Mouse (Mus musculus) MEL (cell line): Measurements from ENCODE around the gene Zfp536. TPM values are rescaled to one million over a fixed set of nuclear protein-coding genes. Genes with fewer than 3 reads are reported as not detected.

Source experiments
- DNase-seq: peaks from one replicate; pipeline ENCODE4 v3.0.0; 2011; ENCODE audit warnings: low read depth, low spot score
- H3K27ac ChIP-seq: 2 replicates; pipeline ENCODE4 v1.5.1; 2012; ENCODE audit warnings: low read depth, mild to moderate bottlenecking, control low read depth, low read length, moderate library complexity; ENCODE audit not compliant: control insufficient read depth
- H3K27me3 ChIP-seq, 2 experiments: fragments of 150-350 bp in 1 of 2; sonication (generic) in 1 of 2; 2 replicates each; pipeline ENCODE4 v1.6.1; 2012; ENCODE audit warnings: low read length in 2 of 2, mild to moderate bottlenecking in 2 of 2, improper control_type of control experiment in 1 of 2, moderate library complexity in 1 of 2; ENCODE audit not compliant: insufficient read depth in 2 of 2, control insufficient read depth in 1 of 2
- H3K36me3 ChIP-seq, 2 experiments: 2 replicates each; pipeline ENCODE4 v1.6.1; 2012 to 2014; ENCODE audit warnings: low read length in 2 of 2, improper control_type of control experiment in 1 of 2, inconsistent platforms in 1 of 2, mild to moderate bottlenecking in 1 of 2; ENCODE audit not compliant: insufficient read depth in 2 of 2, control insufficient read depth in 1 of 2
- H3K4me1 ChIP-seq, 2 experiments: fragments of 150-350 bp in 1 of 2; sonication (generic) in 1 of 2; 2 replicates each; pipeline ENCODE4 v1.6.1; 2012; ENCODE audit warnings: low read length in 2 of 2, improper control_type of control experiment in 1 of 2, mild to moderate bottlenecking in 1 of 2; ENCODE audit not compliant: insufficient read depth in 2 of 2, control insufficient read depth in 1 of 2
- H3K4me3 ChIP-seq, 2 experiments: fragments of 150-350 bp in 1 of 2; sonication (generic) in 1 of 2; 2 replicates each; pipeline ENCODE4 v1.5.1; 2012; ENCODE audit warnings: low read depth in 2 of 2, low read length in 2 of 2, mild to moderate bottlenecking in 2 of 2, moderate library complexity in 2 of 2, control low read depth in 1 of 2, improper control_type of control experiment in 1 of 2; ENCODE audit not compliant: control insufficient read depth in 1 of 2, insufficient read depth in 1 of 2
- H3K79me2 ChIP-seq: 2 replicates; pipeline ENCODE4 v1.6.1; 2012; ENCODE audit warnings: mild to moderate bottlenecking, low read length, moderate library complexity; ENCODE audit not compliant: control insufficient read depth, poor library complexity, insufficient read depth
- H3K9ac ChIP-seq: 2 replicates; pipeline ENCODE4 v1.6.1; 2012; ENCODE audit warnings: low read depth, mild to moderate bottlenecking, control low read depth, low read length, moderate library complexity; ENCODE audit not compliant: control insufficient read depth, poor library complexity, severe bottlenecking
- H3K9me3 ChIP-seq: fragments of 150-350 bp; sonication (generic); replicated peaks from 2 replicates; pipeline ENCODE4 v1.6.1; 2012; ENCODE audit warnings: mild to moderate bottlenecking, low read length, improper control_type of control experiment, moderate library complexity; ENCODE audit not compliant: insufficient read depth
- BHLHE40 ChIP-seq: IDR thresholded peaks from 2 replicates; pipeline ENCODE4 v1.6.1; 2012; ENCODE audit warnings: low read depth, mild to moderate bottlenecking, inconsistent platforms, low read length, improper control_type of control experiment, borderline replicate concordance
- CHD1 ChIP-seq: IDR thresholded peaks from 2 replicates; pipeline ENCODE4 v1.6.1; 2012; ENCODE audit warnings: low read depth, mild to moderate bottlenecking, inconsistent platforms, low read length, improper control_type of control experiment
- CHD2 ChIP-seq: IDR thresholded peaks from 2 replicates; pipeline ENCODE4 v1.6.1; 2011; ENCODE audit warnings: low read length, improper control_type of control experiment
- E2F4 ChIP-seq: IDR thresholded peaks from 2 replicates; pipeline ENCODE4 v1.6.1; 2011; ENCODE audit warnings: low read depth, low read length, improper control_type of control experiment, borderline replicate concordance
- ETS1 ChIP-seq: IDR thresholded peaks from 2 replicates; pipeline ENCODE4 v1.6.1; 2012; ENCODE audit warnings: low read depth, mild to moderate bottlenecking, inconsistent platforms, low read length, improper control_type of control experiment, moderate library complexity
- JUND ChIP-seq: IDR thresholded peaks from 2 replicates; pipeline ENCODE4 v1.6.1; 2011; ENCODE audit warnings: low read depth, mild to moderate bottlenecking, improper control_type of control experiment, low read length
- KAT2A ChIP-seq: conservative IDR thresholded peaks from 2 replicates; pipeline ENCODE4 v1.6.1; 2012; ENCODE audit warnings: low read depth, low read length, improper control_type of control experiment, inconsistent platforms
- MAFK ChIP-seq: IDR thresholded peaks from 2 replicates; pipeline ENCODE4 v1.6.1; 2011; ENCODE audit warnings: low read depth, mild to moderate bottlenecking, low read length, improper control_type of control experiment, borderline replicate concordance
- MAZ ChIP-seq: IDR thresholded peaks from 2 replicates; pipeline ENCODE4 v1.6.1; 2012; ENCODE audit warnings: low read depth, mild to moderate bottlenecking, inconsistent platforms, low read length, improper control_type of control experiment
- MEF2A ChIP-seq: IDR thresholded peaks from 2 replicates; pipeline ENCODE4 v1.6.1; 2014; ENCODE audit warnings: low read depth, mild to moderate bottlenecking, inconsistent platforms, low read length, improper control_type of control experiment; ENCODE audit not compliant: poor library complexity, insufficient replicate concordance, severe bottlenecking; ENCODE audit errors: extremely low read depth
- NELFE ChIP-seq: IDR thresholded peaks from 2 replicates; pipeline ENCODE4 v1.6.1; 2011; ENCODE audit warnings: low read depth, low read length, improper control_type of control experiment
- POLR2AphosphoS2 ChIP-seq: IDR thresholded peaks from 2 replicates; pipeline ENCODE4 v1.6.1; 2011; ENCODE audit warnings: low read length, improper control_type of control experiment
- POLR2AphosphoS5 ChIP-seq: IDR thresholded peaks from 2 replicates; pipeline ENCODE4 v1.6.1; 2012; ENCODE audit warnings: low read depth, borderline replicate concordance, mild to moderate bottlenecking, inconsistent platforms, low read length, moderate library complexity, mixed read lengths
- RAD21 ChIP-seq: IDR thresholded peaks from 2 replicates; pipeline ENCODE4 v1.6.1; 2011; ENCODE audit warnings: mild to moderate bottlenecking, low read depth, low read length, improper control_type of control experiment
- RCOR1 ChIP-seq: IDR thresholded peaks from 2 replicates; pipeline ENCODE4 v1.6.1; 2012; ENCODE audit warnings: low read depth, mild to moderate bottlenecking, inconsistent platforms, low read length, improper control_type of control experiment
- SIN3A ChIP-seq: IDR thresholded peaks from 2 replicates; pipeline ENCODE4 v1.6.1; 2012; ENCODE audit warnings: low read length, improper control_type of control experiment, inconsistent platforms
- SMC3 ChIP-seq: IDR thresholded peaks from 2 replicates; pipeline ENCODE4 v1.6.1; 2011; ENCODE audit warnings: low read depth, low read length, improper control_type of control experiment
- TAL1 ChIP-seq: IDR thresholded peaks from 2 replicates; pipeline ENCODE4 v1.6.1; 2012; ENCODE audit warnings: mild to moderate bottlenecking, inconsistent platforms, low read length, moderate library complexity, mixed read lengths
- TBP ChIP-seq: IDR thresholded peaks from 2 replicates; pipeline ENCODE4 v1.8.0; 2011; ENCODE audit warnings: low read depth, low read length, improper control_type of control experiment
- USF1 ChIP-seq: IDR thresholded peaks from 2 replicates; pipeline ENCODE4 v1.6.1; 2014; ENCODE audit warnings: low read depth, mild to moderate bottlenecking, inconsistent platforms, low read length, improper control_type of control experiment, moderate library complexity
- USF2 ChIP-seq, 2 experiments: IDR thresholded peaks; 2 replicates each; pipeline ENCODE4 v1.6.1; 2011 to 2012; ENCODE audit warnings: improper control_type of control experiment in 2 of 2, low read length in 2 of 2, borderline replicate concordance in 1 of 2, inconsistent platforms in 1 of 2, low read depth in 1 of 2, mild to moderate bottlenecking in 1 of 2; ENCODE audit not compliant: insufficient read depth in 1 of 2
- ZC3H11A ChIP-seq: IDR thresholded peaks from 2 replicates; pipeline ENCODE4 v1.6.1; 2012; ENCODE audit warnings: low read depth, mild to moderate bottlenecking, inconsistent platforms, low read length, improper control_type of control experiment
- ZKSCAN1 ChIP-seq: IDR thresholded peaks from 2 replicates; pipeline ENCODE4 v1.6.1; 2012; ENCODE audit warnings: low read depth, mild to moderate bottlenecking, inconsistent platforms, low read length, improper control_type of control experiment, moderate library complexity
- ZNF384 ChIP-seq: IDR thresholded peaks from 2 replicates; pipeline ENCODE4 v1.6.1; 2012; ENCODE audit warnings: low read depth, mild to moderate bottlenecking, inconsistent platforms, low read length, improper control_type of control experiment
- polyA plus RNA-seq, 2 experiments: library from polyadenylated mRNA; stranded (reverse) in 1 of 2; unstranded in 1 of 2; fragments of >175 nt in 1 of 2; fragments of >200 nt in 1 of 2; gene quantifications; 2 replicates each; pipeline versions ENCODE4 v1.2.1 to v1.2.4; 2012; ENCODE audit warnings: low replicate concordance in 2 of 2, low read depth in 1 of 2; ENCODE audit not compliant: insufficient read length in 2 of 2, insufficient read depth in 1 of 2, missing spikeins in 1 of 2
- total RNA-seq: library from RNA; depleted of rRNA; stranded (reverse); fragments of 300-350 nt; gene quantifications from 2 replicates; pipeline ENCODE4 v1.2.3, GENCODE M21; 2012

The Zfp536 gene
- total and polyA plus RNA-seq, 3 experiments: not detected

DNA sequence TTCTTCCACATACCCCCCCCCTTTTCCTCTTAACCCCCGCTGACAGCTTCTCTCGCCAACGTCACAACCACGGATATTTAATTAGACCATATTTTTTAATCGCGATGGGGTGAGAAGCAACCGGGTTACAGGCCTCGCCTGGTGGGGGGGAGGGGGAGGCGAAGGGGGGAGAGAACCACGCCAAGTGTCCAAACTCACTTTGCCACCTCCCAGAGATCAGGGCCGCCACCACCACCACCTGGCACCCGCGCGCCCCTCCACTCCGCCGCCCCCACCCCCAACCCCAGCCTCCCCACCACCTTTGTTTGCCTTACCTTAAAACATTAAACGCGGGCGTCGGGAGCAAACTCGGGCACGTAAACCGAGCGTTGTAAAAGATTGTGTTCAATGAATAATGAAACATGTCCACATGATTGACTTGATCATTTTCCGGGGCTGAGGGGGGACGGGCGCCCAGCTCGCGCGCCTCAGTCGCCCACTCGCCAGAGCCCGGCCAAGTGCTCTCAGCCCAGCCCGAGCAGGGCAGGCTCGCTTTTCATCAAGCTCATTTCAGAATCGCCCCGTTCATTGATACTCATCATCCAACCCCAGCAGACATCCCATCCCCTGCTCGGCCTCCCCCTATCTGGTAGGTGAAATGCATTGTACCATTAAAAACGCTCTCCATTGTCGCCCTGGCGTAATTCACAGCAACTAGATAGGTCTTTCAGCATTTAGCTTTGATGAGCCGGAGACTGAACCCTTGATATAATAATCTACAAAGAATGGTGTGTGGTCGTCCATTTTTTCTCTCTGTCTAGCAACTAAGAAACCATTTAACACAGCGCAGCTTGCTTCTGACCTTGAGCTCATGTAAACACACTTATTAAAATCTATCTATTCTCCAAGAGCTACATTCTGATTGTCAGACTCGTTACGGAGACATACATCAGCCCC, 797 bp downstream of the Zfp536 start:
- DNase-seq: no peak
- H3K9me3 ChIP-seq: no peaks in the 10 kb centered on the region
- no peaks in the 10 kb centered on the region for H3K36me3 ChIP-seq
- H3K9ac ChIP-seq: no peak overlapping the region
- H3K4me3 ChIP-seq: no peak overlapping the region
- TF ChIP-seq ZNF384 (no peak), TBP (no peak), KAT2A (no peak), JUND (no peak), SMC3 (no peak), BHLHE40 (no peak), E2F4 (no peak), CHD2 (no peak), TAL1 (no peak), SIN3A (no peak), NELFE (no peak), USF2 (IDR thresholded peaks at IDR 0.05; ENCODE audit: borderline replicate concordance in 1 of 2, insufficient read depth in 1 of 2, low read depth in 1 of 2, low read length in 2 of 2) (no peak), USF1 (no peak), ZKSCAN1 (no peak), RAD21 (no peak), MEF2A (no peak)
- no peaks in the 10 kb centered on the region for H3K79me2 ChIP-seq
- no peaks in the 10 kb centered on the region for H3K4me1 ChIP-seq
- no peaks in the 10 kb centered on the region for H3K27me3 ChIP-seq
- no peak overlapping the region for H3K27ac ChIP-seq

DNA sequence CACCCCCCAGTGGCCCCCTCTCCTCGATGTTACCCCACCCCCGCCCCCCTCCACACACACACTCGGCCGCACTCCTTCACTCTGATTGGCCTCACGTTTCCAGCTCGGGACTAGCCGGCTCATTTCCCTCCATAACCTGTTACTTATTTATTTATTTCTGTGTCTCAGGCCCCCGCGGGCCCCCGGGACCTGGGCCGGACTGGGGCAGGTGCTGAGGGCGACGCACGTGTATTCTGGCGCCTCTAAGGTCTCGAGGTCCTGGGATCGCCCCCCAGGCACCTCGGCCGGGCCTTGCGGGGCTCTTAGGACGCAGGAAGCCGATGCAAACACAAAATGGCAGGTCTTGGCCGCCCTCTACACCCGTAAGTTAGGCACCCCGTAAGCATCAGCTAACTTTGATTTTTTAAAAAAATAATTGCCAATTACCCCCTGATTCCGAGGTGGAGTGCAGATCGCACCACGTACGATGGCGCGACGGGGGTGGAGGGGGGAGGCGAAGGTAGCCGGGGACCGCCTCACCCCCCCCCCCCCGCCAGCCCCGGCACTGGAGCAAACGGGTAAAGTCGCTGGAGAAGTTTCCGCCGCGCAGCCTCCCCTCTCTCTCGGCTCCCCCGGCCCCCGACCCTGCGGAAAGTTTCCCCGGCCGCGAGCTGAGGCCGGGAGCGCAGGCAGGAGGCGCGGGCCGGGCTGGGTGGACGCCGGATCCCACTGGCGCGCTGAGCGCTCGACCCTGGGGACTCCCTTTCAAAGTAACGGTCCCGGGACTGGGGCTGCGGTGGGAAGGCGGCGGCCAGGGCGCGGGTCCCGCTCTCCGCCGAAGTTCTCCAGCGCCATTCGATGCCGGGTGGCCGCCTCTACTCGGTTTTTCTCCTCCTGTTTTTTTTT, 1.7 kb downstream of the Zfp536 start:
- Histone ChIP-seq H3K9me3 (no peaks in the 10 kb centered on the region), H3K36me3 (no peaks in the 10 kb centered on the region), H3K9ac (no peak overlapping the region), H3K4me3 (no peak overlapping the region), H3K4me1 (no peaks in the 10 kb centered on the region), H3K27me3 (no peaks in the 10 kb centered on the region), H3K79me2 (no peaks in the 10 kb centered on the region), H3K27ac (no peak overlapping the region)
- no peak for TF ChIP-seq ETS1
- no peak for TF ChIP-seq MAFK
- TF ChIP-seq RCOR1: no peak
- TF ChIP-seq ZKSCAN1: no peak
- no peak for TF ChIP-seq MEF2A
- TF ChIP-seq RAD21: no peak
- TF ChIP-seq SMC3: no peak
- TF ChIP-seq MAZ: no peak
- TF ChIP-seq POLR2AphosphoS5: no peak
- TF ChIP-seq POLR2AphosphoS2: no peak
- TF ChIP-seq ZC3H11A: no peak
- TF ChIP-seq CHD1: no peak
- DNase-seq: no peak
